Mouse (Mus musculus): Measurements from ENCODE around the gene D5Ertd579e.

DNA sequence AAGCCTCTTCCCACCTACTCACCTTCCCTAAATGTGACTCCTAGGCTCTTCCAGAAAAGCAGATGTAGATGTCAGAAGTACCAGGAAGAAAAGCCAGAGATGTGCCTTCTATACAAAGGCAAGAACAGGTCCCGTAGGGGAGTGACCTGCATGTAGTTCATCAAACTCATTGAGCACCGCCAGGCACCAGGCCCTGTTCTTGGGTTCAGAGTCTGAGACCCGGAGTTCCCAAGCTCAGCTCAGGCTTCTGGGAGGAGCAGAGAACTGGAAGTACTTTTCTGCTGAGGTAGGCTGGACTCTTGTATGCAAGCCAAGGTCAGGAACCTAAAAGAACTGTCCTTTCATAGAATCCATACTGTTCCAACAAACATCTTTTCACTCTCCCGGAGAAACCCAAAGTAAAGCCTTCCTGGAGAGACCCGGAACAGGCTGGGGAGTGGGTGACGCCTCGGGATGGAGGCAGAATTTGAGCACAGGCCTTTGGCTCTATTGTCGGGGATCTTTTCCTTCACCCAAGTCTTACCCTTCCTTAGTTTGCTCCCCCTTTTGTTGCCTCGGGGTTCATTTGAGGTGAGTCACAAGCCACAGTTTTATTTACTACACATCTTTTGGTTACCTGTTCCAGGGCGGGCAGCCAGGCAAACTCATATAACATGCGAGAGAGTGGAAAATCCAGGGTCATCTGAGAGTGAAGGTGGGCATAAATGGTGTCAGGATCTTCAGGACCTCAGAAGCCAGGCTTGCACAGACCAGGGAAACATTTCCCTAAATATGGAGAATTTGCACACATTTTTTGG lies 878 bp upstream of the D5Ertd579e start:
- TF ChIP-seq TBP (conservative IDR thresholded peaks at IDR 0.05; ENCODE audit: low read depth, low read length), result no peak
- no peak for TF ChIP-seq RAD21 (IDR thresholded peaks at IDR 0.05; ENCODE audit: low read depth, low read length)
- no peak for TF ChIP-seq CTCF (conservative IDR thresholded peaks at IDR 0.05 in 1 of 2, IDR thresholded peaks at IDR 0.05 in 1 of 2; ENCODE audit: low read depth in 2 of 2, low read length in 2 of 2)
- TF ChIP-seq POLR2AphosphoS2 (IDR thresholded peaks at IDR 0.05; ENCODE audit: low read depth, low read length), result no peak
- no peak for TF ChIP-seq POLR2A (IDR thresholded peaks at IDR 0.05; ENCODE audit: low read depth, low read length)
- TF ChIP-seq HCFC1 (IDR thresholded peaks at IDR 0.05; ENCODE audit: low read depth, low read length), result no peak
- no peak for TF ChIP-seq RCOR1 (conservative IDR thresholded peaks at IDR 0.05; ENCODE audit: low read depth, low read length)
- TF ChIP-seq ZNF384 (IDR thresholded peaks at IDR 0.05; ENCODE audit: low read depth, low read length), result no peak
- TF ChIP-seq ETS1 (conservative IDR thresholded peaks at IDR 0.05; ENCODE audit: low read depth, low read length), result no peak
- no peak for TF ChIP-seq E2F4 (IDR thresholded peaks at IDR 0.05; ENCODE audit: insufficient replicate concordance, low read depth, low read length)
- no peak for TF ChIP-seq SMC3 (IDR thresholded peaks at IDR 0.05; ENCODE audit: low read depth, low read length)

Measured in CH12.LX (cell line).